Mouse (Mus musculus): ENCODE data around the gene Scyl1. TPM values are rescaled to one million over a fixed set of nuclear protein-coding genes. Genes with fewer than 3 reads are reported as not detected.

Scyl1 gene
- polyA plus RNA-seq, 1 experiment, result 52.5 TPM

GRCm38 (mm10) chr19:5739446-5739845 lies 31.8 kb downstream of the Scyl1 start:
- peaks cover 6% of the 10 kb centered on the region for H3K4me1 ChIP-seq (ENCODE audit: control insufficient read depth, insufficient read depth, insufficient read length, low read length)
- peaks cover 26% of the 10 kb centered on the region for H3K27me3 ChIP-seq (ENCODE audit: control insufficient read depth, insufficient read depth, low read length)
- WGBS, result 44% methylated on average over 2 of the region's 2 CpGs
- TF ChIP-seq CTCF (IDR thresholded peaks at IDR 0.05; ENCODE audit: extremely low read depth, insufficient read length, insufficient replicate concordance, low read depth, low read length) (no peak), POLR2A (IDR thresholded peaks at IDR 0.05; ENCODE audit: low read depth, low read length) (no peak)
- H3K36me3 ChIP-seq (ENCODE audit: control insufficient read depth, insufficient read depth, low read length), result no peaks in the 10 kb centered on the region
- no peak overlapping the region for H3K27ac ChIP-seq (ENCODE audit: insufficient read depth, low read depth, low read length)
- no peak overlapping the region for H3K4me3 ChIP-seq (ENCODE audit: low read depth, low read length)

- no peak for TF ChIP-seq POLR2A (IDR thresholded peaks at IDR 0.05; ENCODE audit: low read depth, low read length)
- no peak for TF ChIP-seq CTCF (IDR thresholded peaks at IDR 0.05; ENCODE audit: extremely low read depth, insufficient read length, insufficient replicate concordance, low read depth, low read length)
- H3K27ac ChIP-seq (ENCODE audit: insufficient read depth, low read depth, low read length), result no peak overlapping the region
- peaks cover 11% of the 10 kb centered on the region for H3K4me1 ChIP-seq (ENCODE audit: control insufficient read depth, insufficient read depth, insufficient read length, low read length)
- no peak overlapping the region for H3K4me3 ChIP-seq (ENCODE audit: low read depth, low read length)
- no peaks in the 10 kb centered on the region for H3K27me3 ChIP-seq (ENCODE audit: control insufficient read depth, insufficient read depth, low read length)
- WGBS, result 68% methylated on average over 9 of the region's 9 CpGs
- no peaks in the 10 kb centered on the region for H3K36me3 ChIP-seq (ENCODE audit: control insufficient read depth, insufficient read depth, low read length)
Measured at GRCm38 (mm10) chr19:5734325-5734724, 36.9 kb downstream of the Scyl1 start.

GRCm38 (mm10) chr19:5731264-5731978 lies 39.8 kb downstream of the Scyl1 start:
- 0 out of 2 replicates have a peak, but pooled peaks have one; percentile 43 for TF ChIP-seq POLR2A (IDR thresholded peaks at IDR 0.05; ENCODE audit: low read depth, low read length)
- TF ChIP-seq CTCF (IDR thresholded peaks at IDR 0.05; ENCODE audit: extremely low read depth, insufficient read length, insufficient replicate concordance, low read depth, low read length), result no peak
- H3K36me3 ChIP-seq (ENCODE audit: control insufficient read depth, insufficient read depth, low read length), result no peaks in the 10 kb centered on the region
- H3K27ac ChIP-seq (ENCODE audit: insufficient read depth, low read depth, low read length), result no peak overlapping the region
- H3K4me1 ChIP-seq (ENCODE audit: control insufficient read depth, insufficient read depth, insufficient read length, low read length), result peaks cover 28% of the 10 kb centered on the region
- peak overlapping the region; percentile 87 for H3K4me3 ChIP-seq (ENCODE audit: low read depth, low read length)
- under 1% methylated on average over 47 of the region's 47 CpGs for WGBS
- H3K27me3 ChIP-seq (ENCODE audit: control insufficient read depth, insufficient read depth, low read length), result no peaks in the 10 kb centered on the region

GRCm38 (mm10) chr19:5730314-5731186 lies 40.7 kb downstream of the Scyl1 start:
- TF ChIP-seq POLR2A (IDR thresholded peaks at IDR 0.05; ENCODE audit: low read depth, low read length) (no peak), CTCF (IDR thresholded peaks at IDR 0.05; ENCODE audit: extremely low read depth, insufficient read length, insufficient replicate concordance, low read depth, low read length) (no peak)
- peak overlapping the region; percentile 87 for H3K4me3 ChIP-seq (ENCODE audit: low read depth, low read length)
- H3K27ac ChIP-seq (ENCODE audit: insufficient read depth, low read depth, low read length), result no peak overlapping the region
- no peaks in the 10 kb centered on the region for H3K36me3 ChIP-seq (ENCODE audit: control insufficient read depth, insufficient read depth, low read length)
- 74% methylated on average over 29 of the region's 29 CpGs for WGBS
- peaks cover 30% of the 10 kb centered on the region for H3K4me1 ChIP-seq (ENCODE audit: control insufficient read depth, insufficient read depth, insufficient read length, low read length)
- no peaks in the 10 kb centered on the region for H3K27me3 ChIP-seq (ENCODE audit: control insufficient read depth, insufficient read depth, low read length)

GRCm38 (mm10) chr19:5729444-5729815 lies 41.8 kb downstream of the Scyl1 start, which contains the start of gene Fam89b:
Fam89b (minus strand) TSS chr19:5729653.
- Histone ChIP-seq H3K36me3 (ENCODE audit: control insufficient read depth, insufficient read depth, low read length) (no peaks in the 10 kb centered on the region), H3K27me3 (ENCODE audit: control insufficient read depth, insufficient read depth, low read length) (no peaks in the 10 kb centered on the region), H3K27ac (ENCODE audit: insufficient read depth, low read depth, low read length) (peak within 1 kb of the TSS; percentile 15; the same call in 1 of the 2 replicates), H3K4me1 (ENCODE audit: control insufficient read depth, insufficient read depth, insufficient read length, low read length) (peaks cover 33% of the 10 kb centered on the region), H3K4me3 (ENCODE audit: low read depth, low read length) (peak within 1 kb of the TSS; percentile 89)
- TF ChIP-seq CTCF (IDR thresholded peaks at IDR 0.05; ENCODE audit: extremely low read depth, insufficient read length, insufficient replicate concordance, low read depth, low read length) (no peak), POLR2A (IDR thresholded peaks at IDR 0.05; ENCODE audit: low read depth, low read length) (peak; percentile 89)
- WGBS, result under 1% methylated on average over 37 of the region's 37 CpGs

- H3K4me1 ChIP-seq (ENCODE audit: control insufficient read depth, insufficient read depth, insufficient read length, low read length), result peaks cover 39% of the 10 kb centered on the region
- H3K27ac ChIP-seq (ENCODE audit: insufficient read depth, low read depth, low read length), result peak overlapping the region; percentile 15; the same call in 1 of the 2 replicates
- H3K36me3 ChIP-seq (ENCODE audit: control insufficient read depth, insufficient read depth, low read length), result no peaks in the 10 kb centered on the region
- WGBS, result 7% methylated on average over 37 of the region's 37 CpGs
- H3K4me3 ChIP-seq (ENCODE audit: low read depth, low read length), result peak overlapping the region; percentile 89
- TF ChIP-seq POLR2A (IDR thresholded peaks at IDR 0.05; ENCODE audit: low read depth, low read length) (no peak), CTCF (IDR thresholded peaks at IDR 0.05; ENCODE audit: extremely low read depth, insufficient read length, insufficient replicate concordance, low read depth, low read length) (no peak)
- no peaks in the 10 kb centered on the region for H3K27me3 ChIP-seq (ENCODE audit: control insufficient read depth, insufficient read depth, low read length)
Measured at GRCm38 (mm10) chr19:5728631-5729443, 42.4 kb downstream of the Scyl1 start.

Measured in small intestine, adult 2 months (tissue).